ENCODE assay signal across 8 mouse cellular contexts in the genomic region with DNA sequence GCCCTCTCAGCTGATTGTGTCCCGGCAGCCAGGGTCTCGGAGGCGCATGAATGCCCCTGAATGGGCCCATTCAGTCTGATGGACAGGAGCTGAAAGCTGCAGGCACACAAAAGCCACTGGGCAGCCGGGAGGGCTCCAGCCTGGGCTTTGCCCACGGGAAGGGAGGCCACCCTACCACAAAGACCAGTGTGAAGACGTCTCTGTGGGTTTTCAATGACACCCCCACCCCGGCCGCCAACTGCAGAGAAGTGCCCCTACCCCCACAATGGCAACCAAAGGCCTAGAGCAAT. TPM values are rescaled to one million over a fixed set of nuclear protein-coding genes. Genes with fewer than 3 reads are reported as not detected.
DNase-seq lines count a peak whose midpoint lies in the region; ATAC-seq lines count a peak whose summit lies in the region.

No protein-coding gene starts in this region.

- H3K4me1 ChIP-seq in hindbrain, embryonic 15.5 days (replicated peaks): peaks cover 31% of the 10 kb centered on the region
- H3K4me1 ChIP-seq in midbrain, embryonic 13.5 days (replicated peaks): peaks cover 46% of the 10 kb centered on the region

- whole genome bisulfite sequencing in hindbrain, embryonic 15.5 days: 16% methylated on average over 8 of the region's 8 CpGs
- 10% methylated on average over 8 of the region's 8 CpGs for WGBS in midbrain, embryonic 13.5 days

- H3K9me3 ChIP-seq in hindbrain, embryonic 15.5 days: no peaks in the 10 kb centered on the region
- no peaks in the 10 kb centered on the region for H3K9me3 ChIP-seq in midbrain, embryonic 13.5 days

- H3K4me2 ChIP-seq in hindbrain, embryonic 15.5 days: no peak overlapping the region
- H3K4me2 ChIP-seq in midbrain, embryonic 13.5 days (replicated peaks): peak overlapping the region; percentile 29

- ATAC-seq in hindbrain, embryonic 15.5 days (ENCODE audit: low FRiP score, low read depth): peak; percentile 87
- ATAC-seq in midbrain, embryonic 13.5 days: peak; percentile 87
- no peak for ATAC-seq in megakaryocyte, adult 5-6 weeks (ENCODE audit: poor library complexity, severe bottlenecking)

- H3K4me3 ChIP-seq in hindbrain, embryonic 15.5 days: no peak overlapping the region
- H3K4me3 ChIP-seq in midbrain, embryonic 13.5 days (replicated peaks): no peak overlapping the region

- no peaks in the 10 kb centered on the region for H3K36me3 ChIP-seq in hindbrain, embryonic 15.5 days
- H3K36me3 ChIP-seq in midbrain, embryonic 13.5 days: no peaks in the 10 kb centered on the region

- no peaks in the 10 kb centered on the region for H3K27me3 ChIP-seq in hindbrain, embryonic 15.5 days
- no peaks in the 10 kb centered on the region for H3K27me3 ChIP-seq in midbrain, embryonic 13.5 days

- DNase-seq in cerebellum, adult 11-12 months: peak; percentile 29
- DNase-seq in embryo, embryonic 9.5 days (ENCODE audit: extremely low spot score): peak; percentile 75
- no peak for DNase-seq in natural killer cell, adult 2 months (ENCODE audit: low spot score in 2 of 2)
- no peak for DNase-seq in adrenal gland, adult (ENCODE audit: inconsistent age in 2 of 2, low spot score in 1 of 2)
- DNase-seq in kidney, adult 11 months: no peak

- peak overlapping the region; percentile 58 for H3K27ac ChIP-seq in hindbrain, embryonic 15.5 days (replicated peaks)
- H3K27ac ChIP-seq in midbrain, embryonic 13.5 days: peak overlapping the region; percentile 74

- no peak overlapping the region for H3K9ac ChIP-seq in hindbrain, embryonic 15.5 days
- H3K9ac ChIP-seq in midbrain, embryonic 13.5 days (replicated peaks): 0 out of 2 replicates have a peak overlapping the region, but pooled peaks have one; percentile 19

RNA-seq across cellular contexts. Expression of gene Tcf7l1, which starts 58.5 kb away (rescaled TPM):
- 7.2 and 7.9 TPM in 2 replicates for polyA plus RNA-seq in hindbrain, embryonic 15.5 days (2015; fragmentation: Nextera tagmentation; extraction: Ambion mirVana)
- polyA plus RNA-seq in midbrain, embryonic 13.5 days (2015; fragmentation: Nextera tagmentation; extraction: Ambion mirVana): 7.9 and 9.7 TPM in 2 replicates
- 0.25 TPM in 1 of 2 replicates, not detected in the other for total RNA-seq in megakaryocyte, adult 5-6 weeks (2015)
- not detected in 2 replicates for total RNA-seq in megakaryocyte, adult 5-6 weeks (2017)

Comparison
In these comparisons a context has a peak if more than half of its experiments do, and no peak if none do; other contexts are left out.
1. DNase-seq: peak in cerebellum, adult 11-12 months (single experiment) and embryo, embryonic 9.5 days (single experiment); none in natural killer cell, adult 2 months (0 of 2), adrenal gland, adult (0 of 2) and kidney, adult 11 months (single experiment).